Mouse (Mus musculus) heart, embryonic 10.5 days (tissue): ENCODE results near the gene Fos. TPM values are rescaled to one million over a fixed set of nuclear protein-coding genes. Genes with fewer than 3 reads are reported as not detected.

ENCODE experiments used
- DNase-seq: peaks from one replicate; pipeline ENCODE4 v3.0.0-alpha.2; 2017; ENCODE audit warnings: low spot score
- H3K27ac ChIP-seq: fragments of 300-500 bp; sonication (generic); 2 replicates; pipeline ENCODE4 v1.5.1; 2016; ENCODE audit warnings: mild to moderate bottlenecking
- H3K27me3 ChIP-seq: fragments of 300-500 bp; sonication (generic); 2 replicates; pipeline ENCODE4 v1.6.1; 2016; ENCODE audit warnings: mild to moderate bottlenecking; ENCODE audit not compliant: poor library complexity, insufficient read depth, severe bottlenecking
- H3K36me3 ChIP-seq: fragments of 300-500 bp; sonication (generic); 2 replicates; pipeline ENCODE4 v1.6.1; 2016; ENCODE audit warnings: mild to moderate bottlenecking, moderate library complexity
- H3K4me1 ChIP-seq: fragments of 300-500 bp; sonication (generic); 2 replicates; pipeline ENCODE4 v1.6.1; 2016; ENCODE audit warnings: mild to moderate bottlenecking
- H3K4me3 ChIP-seq: fragments of 300-500 bp; sonication (generic); 2 replicates; pipeline ENCODE4 v1.5.1; 2016; ENCODE audit warnings: mild to moderate bottlenecking, moderate library complexity
- H3K9me3 ChIP-seq: fragments of 300-500 bp; sonication (generic); 2 replicates; pipeline ENCODE4 v1.6.1; 2016; ENCODE audit warnings: mild to moderate bottlenecking, moderate library complexity
- WGBS: fragments of 180-500 bp; shearing (Covaris S2); methylation state at CpG from one replicate; pipeline ENCODE4 v1.1.7; 2016; 5-methylcytosine and 5-hydroxymethylcytosine counted together
- polyA plus RNA-seq: library from polyadenylated mRNA; unstranded; fragments of >200 nt; fragmentation: Nextera tagmentation; extraction: Ambion mirVana; gene quantifications from 2 replicates; pipeline ENCODE4 v1.2.1, GENCODE M21; 2016

Fos gene
- polyA plus RNA-seq, 1 experiment from 2014 or later = 6.1 TPM

GRCm38 (mm10) chr12:85499001-85499400 lies 25.3 kb downstream of the Fos start:
- DNase-seq = no peak
- no peak overlapping the region for H3K4me3 ChIP-seq
- 80% methylated on average over 8 of the region's 8 CpGs for WGBS
- H3K27me3 ChIP-seq = no peaks in the 10 kb centered on the region
- H3K4me1 ChIP-seq = peaks cover 10% of the 10 kb centered on the region
- no peaks in the 10 kb centered on the region for H3K36me3 ChIP-seq
- no peak overlapping the region for H3K27ac ChIP-seq
- H3K9me3 ChIP-seq = no peaks in the 10 kb centered on the region

- no peak for DNase-seq
- Histone ChIP-seq H3K4me1 (peaks cover 5% of the 10 kb centered on the region), H3K36me3 (no peaks in the 10 kb centered on the region), H3K27me3 (no peaks in the 10 kb centered on the region), H3K4me3 (no peak overlapping the region), H3K27ac (no peak overlapping the region), H3K9me3 (peaks cover 5% of the 10 kb centered on the region; the same call in 1 of the 2 replicates)
- WGBS = 85% methylated on average over 4 of the region's 4 CpGs
Measured at GRCm38 (mm10) chr12:85502682-85503081, 29.0 kb downstream of the Fos start.

- peaks cover 5% of the 10 kb centered on the region; the same call in 1 of the 2 replicates for H3K9me3 ChIP-seq
- H3K4me1 ChIP-seq = no peaks in the 10 kb centered on the region
- H3K27me3 ChIP-seq = no peaks in the 10 kb centered on the region
- DNase-seq = no peak
- no peaks in the 10 kb centered on the region for H3K36me3 ChIP-seq
- no peak overlapping the region for H3K27ac ChIP-seq
- 26% methylated on average over 3 of the region's 3 CpGs for WGBS
- H3K4me3 ChIP-seq = no peak overlapping the region
Measured at GRCm38 (mm10) chr12:85508235-85508634, 34.5 kb downstream of the Fos start.

- no peak overlapping the region for H3K4me3 ChIP-seq
- peaks cover under 1% of the 10 kb centered on the region; the same call in 1 of the 2 replicates for H3K9me3 ChIP-seq
- whole genome bisulfite sequencing = 93% methylated on average over 2 of the region's 2 CpGs
- H3K27ac ChIP-seq = no peak overlapping the region
- no peaks in the 10 kb centered on the region for H3K36me3 ChIP-seq
- no peak for DNase-seq
- 0 out of 2 replicates have a peak, but pooled peaks cover 5% of the 10 kb centered on the region for H3K27me3 ChIP-seq
- H3K4me1 ChIP-seq = no peaks in the 10 kb centered on the region
Measured at GRCm38 (mm10) chr12:85510013-85510412, 36.3 kb downstream of the Fos start.

GRCm38 (mm10) chr12:85513789-85514447 lies 40.2 kb downstream of the Fos start:
- Histone ChIP-seq H3K4me1 (no peaks in the 10 kb centered on the region), H3K36me3 (no peaks in the 10 kb centered on the region), H3K4me3 (no peak overlapping the region), H3K27ac (no peak overlapping the region), H3K9me3 (no peaks in the 10 kb centered on the region), H3K27me3 (0 out of 2 replicates have a peak, but pooled peaks cover 5% of the 10 kb centered on the region)
- DNase-seq = no peak
- 83% methylated on average over 6 of the region's 6 CpGs for WGBS

- H3K4me3 ChIP-seq = no peak overlapping the region
- no peaks in the 10 kb centered on the region for H3K36me3 ChIP-seq
- DNase-seq = no peak
- 0 out of 2 replicates have a peak, but pooled peaks cover 5% of the 10 kb centered on the region for H3K27me3 ChIP-seq
- WGBS = 76% methylated on average over 5 of the region's 5 CpGs
- no peak overlapping the region for H3K27ac ChIP-seq
- H3K4me1 ChIP-seq = no peaks in the 10 kb centered on the region
- no peaks in the 10 kb centered on the region for H3K9me3 ChIP-seq
Measured at GRCm38 (mm10) chr12:85514958-85515357, 41.3 kb downstream of the Fos start.

GRCm38 (mm10) chr12:85515865-85516264 lies 42.2 kb downstream of the Fos start:
- H3K4me1 ChIP-seq = no peaks in the 10 kb centered on the region
- 0 out of 2 replicates have a peak, but pooled peaks cover 5% of the 10 kb centered on the region for H3K27me3 ChIP-seq
- no peak for DNase-seq
- H3K27ac ChIP-seq = no peak overlapping the region
- H3K36me3 ChIP-seq = no peaks in the 10 kb centered on the region
- no peak overlapping the region for H3K4me3 ChIP-seq
- no peaks in the 10 kb centered on the region for H3K9me3 ChIP-seq
- 67% methylated on average over 3 of the region's 3 CpGs for WGBS

- 87% methylated on average over 13 of the region's 13 CpGs for WGBS
- no peak overlapping the region for H3K27ac ChIP-seq
- no peaks in the 10 kb centered on the region for H3K36me3 ChIP-seq
- no peak overlapping the region for H3K4me3 ChIP-seq
- DNase-seq = no peak
- H3K9me3 ChIP-seq = no peaks in the 10 kb centered on the region
- H3K4me1 ChIP-seq = peaks cover 7% of the 10 kb centered on the region; the same call in 1 of the 2 replicates
- 0 out of 2 replicates have a peak, but pooled peaks cover 5% of the 10 kb centered on the region for H3K27me3 ChIP-seq
Measured at GRCm38 (mm10) chr12:85517339-85517738, 43.6 kb downstream of the Fos start.

GRCm38 (mm10) chr12:85518009-85518408 lies 44.3 kb downstream of the Fos start:
- no peak for DNase-seq
- H3K9me3 ChIP-seq = no peaks in the 10 kb centered on the region
- 0 out of 2 replicates have a peak, but pooled peaks cover 5% of the 10 kb centered on the region for H3K27me3 ChIP-seq
- H3K4me1 ChIP-seq = peaks cover 13% of the 10 kb centered on the region
- no peak overlapping the region for H3K27ac ChIP-seq
- WGBS = 72% methylated on average over 5 of the region's 5 CpGs
- no peaks in the 10 kb centered on the region for H3K36me3 ChIP-seq
- H3K4me3 ChIP-seq = no peak overlapping the region

- no peak for DNase-seq
- no peaks in the 10 kb centered on the region for H3K27me3 ChIP-seq
- H3K4me3 ChIP-seq = no peak overlapping the region
- 89% methylated on average over 6 of the region's 6 CpGs for WGBS
- no peaks in the 10 kb centered on the region for H3K9me3 ChIP-seq
- H3K36me3 ChIP-seq = no peaks in the 10 kb centered on the region
- H3K4me1 ChIP-seq = peaks cover 26% of the 10 kb centered on the region
- no peak overlapping the region for H3K27ac ChIP-seq
Measured at GRCm38 (mm10) chr12:85519553-85519952, 45.9 kb downstream of the Fos start.

- no peaks in the 10 kb centered on the region for H3K9me3 ChIP-seq
- no peaks in the 10 kb centered on the region for H3K36me3 ChIP-seq
- 90% methylated on average over 6 of the region's 6 CpGs for WGBS
- no peak overlapping the region for H3K4me3 ChIP-seq
- H3K27ac ChIP-seq = no peak overlapping the region
- DNase-seq = no peak
- peaks cover 26% of the 10 kb centered on the region for H3K4me1 ChIP-seq
- no peaks in the 10 kb centered on the region for H3K27me3 ChIP-seq
Measured at GRCm38 (mm10) chr12:85521101-85521500, 47.4 kb downstream of the Fos start.

GRCm38 (mm10) chr12:85521673-85522072 lies 48.0 kb downstream of the Fos start:
- no peak for DNase-seq
- H3K4me3 ChIP-seq = no peak overlapping the region
- H3K36me3 ChIP-seq = no peaks in the 10 kb centered on the region
- no peak overlapping the region for H3K27ac ChIP-seq
- 79% methylated on average over 1 of the region's 1 CpGs for WGBS
- no peaks in the 10 kb centered on the region for H3K9me3 ChIP-seq
- peaks cover 26% of the 10 kb centered on the region for H3K4me1 ChIP-seq
- no peaks in the 10 kb centered on the region for H3K27me3 ChIP-seq

- Histone ChIP-seq H3K27ac (no peak overlapping the region), H3K4me3 (no peak overlapping the region), H3K36me3 (no peaks in the 10 kb centered on the region), H3K9me3 (no peaks in the 10 kb centered on the region), H3K27me3 (no peaks in the 10 kb centered on the region), H3K4me1 (peaks cover 26% of the 10 kb centered on the region)
- 67% methylated on average over 7 of the region's 7 CpGs for WGBS
- no peak for DNase-seq
Measured at GRCm38 (mm10) chr12:85522631-85523388, 49.1 kb downstream of the Fos start.
